Mouse (Mus musculus) midbrain, embryonic 14.5 days (tissue): ENCODE data around the gene Adipor2. TPM values are rescaled to one million over a fixed set of nuclear protein-coding genes. Genes with fewer than 3 reads are reported as not detected.

Experiments
- ATAC-seq: fragments of 200-750 bp; cut with Nextera tagmentation; 2 replicates; pipeline ENCODE4 v1.8.0; 2017; ENCODE audit warnings: moderate number of reproducible peaks, moderate library complexity; ENCODE audit not compliant: low FRiP score, low TSS enrichment
- DNase-seq: peaks from one replicate; pipeline ENCODE4 v3.0.0-alpha.2; 2015
- H3K27ac ChIP-seq: fragments of 300-500 bp; sonication (generic); replicated peaks from 2 replicates; pipeline ENCODE4 v1.5.1; 2014; ENCODE audit warnings: mild to moderate bottlenecking, low read depth, low read length, moderate library complexity
- H3K27me3 ChIP-seq: fragments of 300-500 bp; sonication (generic); 2 replicates; pipeline ENCODE4 v1.6.1; 2014; ENCODE audit warnings: low read length, control low read depth, mixed read lengths; ENCODE audit not compliant: control insufficient read depth, insufficient read depth
- H3K36me3 ChIP-seq: fragments of 300-500 bp; sonication (generic); 2 replicates; pipeline ENCODE4 v1.6.1; 2014; ENCODE audit warnings: low read length, control low read depth; ENCODE audit not compliant: control insufficient read depth, insufficient read depth
- H3K4me1 ChIP-seq: fragments of 300-500 bp; sonication (generic); 2 replicates; pipeline ENCODE4 v1.6.1; 2014; ENCODE audit warnings: mild to moderate bottlenecking, antibody characterized with exemption, low read length, control low read depth; ENCODE audit not compliant: control insufficient read depth, insufficient read depth
- H3K4me2 ChIP-seq: fragments of 300-500 bp; sonication (generic); 2 replicates; pipeline ENCODE4 v1.6.1; 2014; ENCODE audit warnings: mild to moderate bottlenecking, low read length, moderate library complexity
- H3K4me3 ChIP-seq: fragments of 300-500 bp; sonication (generic); replicated peaks from 2 replicates; pipeline ENCODE4 v1.5.1; 2014; ENCODE audit warnings: low read depth, low read length
- H3K9ac ChIP-seq: fragments of 300-500 bp; sonication (generic); replicated peaks from 2 replicates; pipeline ENCODE4 v1.6.1; 2014; ENCODE audit warnings: mild to moderate bottlenecking, low read length, moderate library complexity
- H3K9me3 ChIP-seq: fragments of 300-500 bp; sonication (generic); 2 replicates; pipeline ENCODE4 v1.6.1; 2016; ENCODE audit warnings: low read length, control low read depth, mixed read lengths; ENCODE audit not compliant: control insufficient read depth
- WGBS: fragments of 180-500 bp; shearing (Covaris S2); extraction: QIAGEN DNeasy Blood & Tissue Kit; methylation state at CpG from one replicate; pipeline ENCODE4 v1.1.7; 2014; 5-methylcytosine and 5-hydroxymethylcytosine counted together
- polyA plus RNA-seq: library from polyadenylated mRNA; unstranded; fragments of >200 nt; fragmentation: Nextera tagmentation; extraction: Ambion mirVana; gene quantifications from 2 replicates; pipeline ENCODE4 v1.2.1, GENCODE M21; 2014

Gene Adipor2
- polyA plus RNA-seq, 1 experiment from 2014 or later = 31.9 TPM

DNA sequence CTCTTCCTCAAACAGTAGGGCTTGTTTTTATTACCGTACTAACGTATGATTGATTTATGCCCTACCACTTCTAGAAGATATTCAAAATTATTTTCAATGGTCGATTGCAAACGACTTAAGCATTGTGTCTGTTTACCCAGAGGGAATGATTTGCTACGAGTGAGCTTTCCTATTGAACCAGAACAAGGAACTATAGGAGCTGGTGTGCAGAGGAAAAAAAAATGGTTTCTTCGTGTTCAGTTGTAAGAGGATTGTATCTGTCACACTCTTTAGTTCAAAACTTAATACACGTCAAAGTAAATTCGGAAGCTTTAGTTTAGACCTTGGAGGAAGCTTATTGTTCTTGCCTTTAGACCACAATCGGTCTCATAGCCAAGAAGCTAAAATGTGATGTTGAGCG is 28.4 kb downstream of the Adipor2 start:
- peak overlapping the region; percentile 52 for H3K9ac ChIP-seq
- H3K36me3 ChIP-seq = no peaks in the 10 kb centered on the region
- DNase-seq = peak; percentile 63
- H3K27me3 ChIP-seq = no peaks in the 10 kb centered on the region
- peak; percentile 3; the same call in 1 of the 2 replicates for ATAC-seq
- H3K27ac ChIP-seq = peak overlapping the region; percentile 87
- peak overlapping the region; percentile 84 for H3K4me3 ChIP-seq
- H3K4me2 ChIP-seq = peak overlapping the region; percentile 58
- H3K4me1 ChIP-seq = peaks cover 21% of the 10 kb centered on the region
- H3K9me3 ChIP-seq = no peaks in the 10 kb centered on the region
- WGBS = 14% methylated on average over 10 of the region's 10 CpGs

- H3K4me1 ChIP-seq = peaks cover 21% of the 10 kb centered on the region
- H3K27ac ChIP-seq = peak overlapping the region; percentile 93
- no peaks in the 10 kb centered on the region for H3K9me3 ChIP-seq
- no peaks in the 10 kb centered on the region for H3K27me3 ChIP-seq
- WGBS = under 1% methylated on average over 52 of the region's 53 CpGs
- peak; percentile 100 for DNase-seq
- H3K36me3 ChIP-seq = no peaks in the 10 kb centered on the region
- ATAC-seq = peak; percentile 99
- peak overlapping the region; percentile 84 for H3K4me3 ChIP-seq
- peak overlapping the region; percentile 86 for H3K9ac ChIP-seq
- H3K4me2 ChIP-seq = peak overlapping the region; percentile 62
Observed at GRCm38 (mm10) chr6:119388650-119389012, 28.9 kb downstream of the Adipor2 start.

DNA sequence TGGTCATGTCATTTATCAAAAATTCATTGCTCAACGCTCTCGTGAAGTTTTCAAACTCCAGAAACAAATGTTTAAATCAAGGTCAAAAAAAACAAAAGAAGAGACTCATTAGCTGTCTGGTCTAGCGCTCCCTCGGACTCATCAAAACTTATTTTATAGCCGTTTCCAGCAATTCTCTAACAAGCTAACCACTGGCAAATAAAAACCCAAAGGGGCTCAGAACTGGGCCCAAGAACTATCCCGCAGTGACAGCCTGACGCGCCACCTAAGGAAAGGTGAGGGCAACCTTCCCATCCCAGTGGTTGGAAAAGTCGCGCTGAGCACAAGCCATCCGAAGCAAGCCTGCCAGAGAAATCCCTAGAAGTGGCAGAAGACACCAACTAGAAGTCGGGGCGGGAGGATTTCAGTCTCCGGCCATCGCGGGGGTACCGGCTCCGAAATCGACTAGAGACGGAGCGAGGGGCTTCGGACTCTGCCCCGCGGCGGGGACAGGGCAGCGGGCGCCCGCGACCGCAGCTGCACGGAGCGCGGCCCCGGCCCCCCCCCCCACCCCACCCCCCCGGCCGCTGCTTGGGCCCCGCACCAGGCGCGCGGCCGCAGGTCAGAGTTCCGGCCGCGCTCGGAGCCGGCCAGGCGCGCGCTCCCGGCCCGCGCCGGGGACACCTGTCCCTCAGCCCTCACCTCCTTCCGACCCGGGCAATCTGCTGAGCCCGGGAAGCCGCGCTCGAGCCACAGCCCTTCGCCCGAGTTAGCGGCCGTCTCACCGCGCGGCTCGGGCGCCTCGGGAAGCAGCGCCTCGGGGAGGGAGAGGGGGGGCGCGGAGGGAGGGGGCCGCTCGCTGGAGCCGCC is 29.5 kb downstream of the Adipor2 start:
- DNase-seq = no peak
- peak overlapping the region; percentile 84 for H3K4me3 ChIP-seq
- H3K27me3 ChIP-seq = no peaks in the 10 kb centered on the region
- H3K4me2 ChIP-seq = peak overlapping the region; percentile 62
- H3K4me1 ChIP-seq = peaks cover 21% of the 10 kb centered on the region
- peak overlapping the region; percentile 86 for H3K9ac ChIP-seq
- H3K36me3 ChIP-seq = no peaks in the 10 kb centered on the region
- H3K27ac ChIP-seq = peak overlapping the region; percentile 93
- H3K9me3 ChIP-seq = no peaks in the 10 kb centered on the region
- ATAC-seq = peak; percentile 83
- WGBS = 1% methylated on average over 56 of the region's 76 CpGs

- no peak for DNase-seq
- 92% methylated on average over 1 of the region's 1 CpGs for WGBS
- no peaks in the 10 kb centered on the region for H3K27me3 ChIP-seq
- H3K27ac ChIP-seq = no peak overlapping the region
- no peaks in the 10 kb centered on the region for H3K9me3 ChIP-seq
- ATAC-seq = no peak
- H3K4me1 ChIP-seq = peaks cover 21% of the 10 kb centered on the region
- H3K4me3 ChIP-seq = no peak overlapping the region
- peak overlapping the region; percentile 62 for H3K4me2 ChIP-seq
- no peaks in the 10 kb centered on the region for H3K36me3 ChIP-seq
- H3K9ac ChIP-seq = no peak overlapping the region
Observed at GRCm38 (mm10) chr6:119386821-119387220, 30.7 kb downstream of the Adipor2 start.

DNA sequence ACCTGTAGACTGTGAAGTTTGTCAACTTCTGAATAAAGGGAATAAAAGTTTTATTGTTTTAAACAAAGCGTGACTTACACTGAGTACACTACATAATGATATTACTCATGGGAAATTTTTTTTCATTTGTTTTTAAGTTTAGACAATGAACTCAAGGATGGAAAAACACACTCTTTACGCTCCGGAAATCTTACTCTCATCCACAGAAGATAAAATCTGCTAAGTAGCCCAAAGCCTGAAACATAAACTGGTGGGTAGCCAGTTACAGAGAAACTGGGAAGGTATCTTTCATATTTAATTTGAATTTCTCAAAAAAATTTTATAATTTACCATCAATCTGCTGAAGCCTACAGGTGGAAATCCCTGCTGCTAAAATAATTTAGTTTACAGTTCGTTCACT is 31.1 kb downstream of the Adipor2 start:
- WGBS = 92% methylated on average over 4 of the region's 4 CpGs
- Histone ChIP-seq H3K9ac (no peak overlapping the region), H3K4me1 (peaks cover 21% of the 10 kb centered on the region), H3K4me3 (no peak overlapping the region), H3K4me2 (peak overlapping the region; percentile 62; the same call in 1 of the 2 replicates), H3K9me3 (no peaks in the 10 kb centered on the region), H3K27me3 (no peaks in the 10 kb centered on the region), H3K36me3 (no peaks in the 10 kb centered on the region), H3K27ac (no peak overlapping the region)
- DNase-seq (no peak), ATAC-seq (no peak)

- Histone ChIP-seq H3K4me2 (no peak overlapping the region), H3K9ac (no peak overlapping the region), H3K9me3 (no peaks in the 10 kb centered on the region), H3K27ac (no peak overlapping the region), H3K27me3 (no peaks in the 10 kb centered on the region), H3K36me3 (no peaks in the 10 kb centered on the region), H3K4me3 (no peak overlapping the region), H3K4me1 (peaks cover 21% of the 10 kb centered on the region)
- ATAC-seq (no peak), DNase-seq (no peak)
- 97% methylated on average over 1 of the region's 1 CpGs for WGBS
Observed at GRCm38 (mm10) chr6:119385668-119386067, 31.8 kb downstream of the Adipor2 start.

GRCm38 (mm10) chr6:119378631-119379030 is 38.9 kb downstream of the Adipor2 start:
- H3K9ac ChIP-seq = no peak overlapping the region
- ATAC-seq (no peak), DNase-seq (no peak)
- H3K27ac ChIP-seq = no peak overlapping the region
- H3K4me3 ChIP-seq = no peak overlapping the region
- 83% methylated on average over 1 of the region's 1 CpGs for WGBS
- H3K27me3 ChIP-seq = no peaks in the 10 kb centered on the region
- H3K4me1 ChIP-seq = no peaks in the 10 kb centered on the region
- H3K36me3 ChIP-seq = no peaks in the 10 kb centered on the region
- H3K4me2 ChIP-seq = no peak overlapping the region
- no peaks in the 10 kb centered on the region for H3K9me3 ChIP-seq

DNA sequence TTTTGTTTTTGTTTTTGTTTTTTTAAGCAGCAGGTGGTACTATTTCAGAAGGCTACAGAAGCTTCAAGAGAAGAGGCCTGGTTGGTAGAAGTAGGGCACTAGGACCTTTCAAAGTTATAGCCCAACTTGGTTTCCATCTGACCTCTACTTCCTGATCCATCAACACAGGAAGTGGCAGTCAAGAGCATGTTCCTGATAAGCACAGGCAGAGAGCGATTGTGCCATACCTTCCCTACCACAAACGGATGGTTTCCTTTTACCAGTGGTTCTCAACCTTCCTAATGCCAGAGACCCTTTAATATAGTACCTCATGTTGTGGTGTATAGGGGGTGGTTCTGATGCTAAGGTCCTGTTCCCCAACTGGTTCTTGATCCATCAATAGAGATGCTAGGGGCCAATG is 39.9 kb downstream of the Adipor2 start:
- H3K4me2 ChIP-seq = no peak overlapping the region
- ATAC-seq (no peak), DNase-seq (no peak)
- no peak overlapping the region for H3K4me3 ChIP-seq
- H3K9me3 ChIP-seq = no peaks in the 10 kb centered on the region
- H3K36me3 ChIP-seq = no peaks in the 10 kb centered on the region
- H3K27ac ChIP-seq = no peak overlapping the region
- WGBS = 98% methylated on average over 2 of the region's 2 CpGs
- no peaks in the 10 kb centered on the region for H3K27me3 ChIP-seq
- H3K9ac ChIP-seq = no peak overlapping the region
- H3K4me1 ChIP-seq = no peaks in the 10 kb centered on the region

DNA sequence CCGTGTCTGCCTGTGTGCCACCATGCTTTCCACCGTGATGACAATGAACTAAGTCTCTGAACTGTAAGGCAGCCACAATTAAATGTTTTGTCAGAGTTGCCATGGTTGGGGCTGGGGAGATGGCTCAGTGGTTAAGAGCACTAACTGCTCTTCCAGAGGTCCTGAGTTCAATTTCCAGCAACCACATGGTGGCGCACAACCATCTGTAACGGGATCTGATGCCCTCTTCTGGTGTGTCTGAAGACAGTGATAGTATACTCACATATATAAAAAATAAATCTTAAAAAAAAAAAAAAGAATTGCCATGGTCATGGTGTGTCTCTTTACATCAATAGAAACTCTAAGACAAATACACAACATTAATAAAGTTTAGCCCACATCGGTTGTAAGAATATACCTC is 42.5 kb downstream of the Adipor2 start:
- 0 out of 2 replicates have a peak, but pooled peaks cover 1% of the 10 kb centered on the region for H3K36me3 ChIP-seq
- no peak overlapping the region for H3K4me3 ChIP-seq
- ATAC-seq (no peak), DNase-seq (no peak)
- H3K4me1 ChIP-seq = no peaks in the 10 kb centered on the region
- 80% methylated on average over 5 of the region's 5 CpGs for WGBS
- H3K27me3 ChIP-seq = no peaks in the 10 kb centered on the region
- H3K4me2 ChIP-seq = no peak overlapping the region
- no peaks in the 10 kb centered on the region for H3K9me3 ChIP-seq
- H3K9ac ChIP-seq = no peak overlapping the region
- no peak overlapping the region for H3K27ac ChIP-seq
